Mouse (Mus musculus) Patski (cell line): ENCODE results near the gene Nol6. TPM values are rescaled to one million over a fixed set of nuclear protein-coding genes. Genes with fewer than 3 reads are reported as not detected.
"Not testable (repeated sequence)": the region's sequence is repeated elsewhere in the genome, so short reads cannot be mapped to it uniquely, and the experiment has no call there.

Experiments
- ATAC-seq: fragments of 100-300 bp; one replicate; pipeline ENCODE4 v1.8.0; 2021
- CTCF ChIA-PET: fragments of 350-600 bp; sonication (Branson Sonifier 250); formaldehyde crosslinking; loops from one replicate; lab custom pipeline; 2022; ENCODE audit warnings: inconsistent platforms; lab: Charles Lee
- POLR2A ChIA-PET: fragments of 350-600 bp; sonication (Branson Sonifier 250); formaldehyde crosslinking; loops from one replicate; lab custom pipeline; 2022; ENCODE audit warnings: antibody characterized with exemption, inconsistent platforms; lab: Charles Lee
- DNase-seq: peaks from one replicate; pipeline ENCODE4 v3.0.0-alpha.2; 2011; ENCODE audit warnings: low read depth, low spot score
- H3K27me3 ChIP-seq: fragments of 371-371 bp; one replicate; pipeline ENCODE4 v1.5.1; 2021
- CTCF ChIP-seq: fragments of 100-300 bp; IDR thresholded peaks from one replicate; pipeline ENCODE4 v1.5.1; 2021
- in situ Hi-C: fragments of 300-500 bp; cut with MboI; formaldehyde crosslinking; loops from 3 replicates; pipeline ENCODE4 v1.11.1; 2018; ENCODE audit warnings: low pct_unique_long_range_greater_than_20kb, mixed read lengths
- polyA plus RNA-seq: library from polyadenylated mRNA; unstranded; gene quantifications from one replicate; pipeline ENCODE4 v1.2.3, GENCODE M21; 2021

Nol6 gene
- polyA plus RNA-seq, 1 experiment from 2014 or later = 18.8 TPM

- CTCF ChIA-PET = no interaction called here
- DNase-seq (no peak), ATAC-seq (no peak)
- POLR2A ChIA-PET = no interaction called here
- H3K27me3 ChIP-seq = no peaks in the 10 kb centered on the region
- TF ChIP-seq CTCF = no peak
- in situ Hi-C loops = no loop called here
Observed at GRCm38 (mm10) chr4:41086947-41087346, 37.3 kb downstream of the Nol6 start.

- TF ChIP-seq CTCF = no peak
- no peaks in the 10 kb centered on the region for H3K27me3 ChIP-seq
- ChIA-PET CTCF (no interaction called here), POLR2A (no interaction called here)
- in situ Hi-C loops = no loop called here
- ATAC-seq (no peak), DNase-seq (no peak)
Observed at GRCm38 (mm10) chr4:41084819-41085218, 39.4 kb downstream of the Nol6 start.

- DNase-seq, in situ Hi-C loops, CTCF ChIA-PET: not testable (repeated sequence)
Observed at GRCm38 (mm10) chr4:41082803-41083202, 41.5 kb downstream of the Nol6 start.

GRCm38 (mm10) chr4:41081733-41082132, 42.5 kb downstream of the Nol6 start:
- POLR2A ChIA-PET = no interaction called here
- DNase-seq (no peak), ATAC-seq (no peak)
- in situ Hi-C loops = no loop called here
- TF ChIP-seq CTCF = no peak
- CTCF ChIA-PET = no interaction called here
- no peaks in the 10 kb centered on the region for H3K27me3 ChIP-seq

More at GRCm38 (mm10) chr4:41082803-41083202, 41.5 kb downstream of the Nol6 start:
- H3K27me3 ChIP-seq, ATAC-seq, POLR2A ChIA-PET: not testable (repeated sequence)

GRCm38 (mm10) chr4:41078726-41079125, 45.5 kb downstream of the Nol6 start:
- ChIA-PET POLR2A (no interaction called here), CTCF (no interaction called here)
- TF ChIP-seq CTCF = no peak
- no peak for ATAC-seq
- DNase-seq = no peak
- H3K27me3 ChIP-seq = no peaks in the 10 kb centered on the region
- in situ Hi-C loops = no loop called here

- POLR2A ChIA-PET = no interaction called here
- DNase-seq = no peak
- no peaks in the 10 kb centered on the region for H3K27me3 ChIP-seq
- no peak for ATAC-seq
- CTCF ChIA-PET = interaction anchor here (1.1 kb wide), 1 partner anchor 11 kb away, joined by 3 read pairs; no protein-coding TSS in a partner anchor
- in situ Hi-C loops = no loop called here
- TF ChIP-seq CTCF = no peak
Observed at GRCm38 (mm10) chr4:41074461-41074860, 49.8 kb downstream of the Nol6 start.

GRCm38 (mm10) chr4:41073008-41073817, 51.0 kb downstream of the Nol6 start:
- DNase-seq (no peak), ATAC-seq (no peak)
- no peak for TF ChIP-seq CTCF
- in situ Hi-C loops = no loop called here
- ChIA-PET CTCF (no interaction called here), POLR2A (no interaction called here)
- no peaks in the 10 kb centered on the region for H3K27me3 ChIP-seq

GRCm38 (mm10) chr4:41071500-41072429, 52.5 kb downstream of the Nol6 start:
- DNase-seq (no peak), ATAC-seq (no peak)
- in situ Hi-C loops = no loop called here
- TF ChIP-seq CTCF = no peak
- ChIA-PET CTCF (interaction anchor here (1.4 kb wide), 1 partner anchor 48 kb away, joined by 5 read pairs; no protein-coding TSS in a partner anchor), POLR2A (no interaction called here)
- H3K27me3 ChIP-seq = no peaks in the 10 kb centered on the region

GRCm38 (mm10) chr4:41065196-41065595, 59.1 kb downstream of the Nol6 start:
- DNase-seq (no peak), ATAC-seq (no peak)
- H3K27me3 ChIP-seq = no peaks in the 10 kb centered on the region
- in situ Hi-C loops = no loop called here
- ChIA-PET POLR2A (no interaction called here), CTCF (interaction anchor here (2.1 kb wide), 1 partner anchor 14 kb away, joined by 5 read pairs; no protein-coding TSS in a partner anchor)
- no peak for TF ChIP-seq CTCF

Other genes with a start within 250 kb of the Nol6 start
- not detected for gene Spink4, start 204.4 kb downstream of the Nol6 start, polyA plus RNA-seq
- gene Bag1, start 176.2 kb downstream of the Nol6 start, polyA plus RNA-seq = 140 TPM
- 110 TPM for gene Chmp5, start 176.0 kb downstream of the Nol6 start, polyA plus RNA-seq
- gene Nfx1, start 153.5 kb downstream of the Nol6 start, polyA plus RNA-seq = 45.7 TPM
- gene Aqp7, start 76.3 kb downstream of the Nol6 start, polyA plus RNA-seq = 0.21 TPM
- gene Aqp3, start 26.3 kb downstream of the Nol6 start, polyA plus RNA-seq = 2.3 TPM
- gene Ube2r2, start 11.3 kb upstream of the Nol6 start, polyA plus RNA-seq = 115 TPM
- 54.1 TPM for gene Ubap2, start 150.7 kb upstream of the Nol6 start, polyA plus RNA-seq
- gene Dcaf12, start 190.4 kb upstream of the Nol6 start, polyA plus RNA-seq = 25.9 TPM
- gene Ubap1, start 224.5 kb upstream of the Nol6 start, polyA plus RNA-seq = 42.6 TPM